Mouse (Mus musculus): ENCODE results near the gene Vmp1. TPM values are rescaled to one million over a fixed set of nuclear protein-coding genes. Genes with fewer than 3 reads are reported as not detected.

Gene Vmp1
- total RNA-seq, 1 experiment: 107 TPM

GRCm38 (mm10) chr11:86604289-86604688 is 79.3 kb downstream of the Vmp1 start:
- no peak overlapping the region for H3K4me3 ChIP-seq (ENCODE audit: insufficient read depth in 1 of 2, low read depth in 1 of 2, low read length in 2 of 2, poor library complexity in 1 of 2, severe bottlenecking in 1 of 2)
- no peak overlapping the region for H3K27ac ChIP-seq (ENCODE audit: insufficient read depth, low read depth, low read length, poor library complexity, severe bottlenecking)
- DNase-seq (ENCODE audit: low read depth, low spot score): no peak
- in situ Hi-C loops (cut with MboI; ENCODE audit: low sequenced_read_pairs in 2 of 2, unreplicated experiment in 2 of 2): no loop called here
- no peak for TF ChIP-seq ZNF384 (IDR thresholded peaks at IDR 0.05; ENCODE audit: low read depth, low read length)
- TF ChIP-seq CHD2 (IDR thresholded peaks at IDR 0.05; ENCODE audit: low read depth, low read length): no peak
- TF ChIP-seq HCFC1 (IDR thresholded peaks at IDR 0.05; ENCODE audit: borderline replicate concordance, insufficient read depth, low read length): no peak
- no peak for TF ChIP-seq MAFK (IDR thresholded peaks at IDR 0.05; ENCODE audit: insufficient read depth, low read depth, low read length)
- TF ChIP-seq ZC3H11A (IDR thresholded peaks at IDR 0.05; ENCODE audit: borderline replicate concordance, low read depth, low read length): no peak
- H3K9me3 ChIP-seq (ENCODE audit: control insufficient read depth, insufficient read depth, low read depth, low read length): no peaks in the 10 kb centered on the region
- no peak overlapping the region for H3K9ac ChIP-seq (ENCODE audit: insufficient read depth, low read depth, low read length, poor library complexity, severe bottlenecking)
- H3K4me1 ChIP-seq (ENCODE audit: control insufficient read depth in 2 of 2, insufficient read depth in 2 of 2, low read length in 2 of 2, poor library complexity in 1 of 2): no peaks in the 10 kb centered on the region
- H3K36me3 ChIP-seq (ENCODE audit: control insufficient read depth, insufficient read depth, low read length, poor library complexity, severe bottlenecking): no peaks in the 10 kb centered on the region

GRCm38 (mm10) chr11:86603719-86604118 is 79.9 kb downstream of the Vmp1 start:
- Histone ChIP-seq H3K9me3 (ENCODE audit: control insufficient read depth, insufficient read depth, low read depth, low read length) (no peaks in the 10 kb centered on the region), H3K27ac (ENCODE audit: insufficient read depth, low read depth, low read length, poor library complexity, severe bottlenecking) (no peak overlapping the region), H3K4me1 (ENCODE audit: control insufficient read depth in 2 of 2, insufficient read depth in 2 of 2, low read length in 2 of 2, poor library complexity in 1 of 2) (no peaks in the 10 kb centered on the region), H3K36me3 (ENCODE audit: control insufficient read depth, insufficient read depth, low read length, poor library complexity, severe bottlenecking) (no peaks in the 10 kb centered on the region), H3K9ac (ENCODE audit: insufficient read depth, low read depth, low read length, poor library complexity, severe bottlenecking) (no peak overlapping the region), H3K4me3 (ENCODE audit: insufficient read depth in 1 of 2, low read depth in 1 of 2, low read length in 2 of 2, poor library complexity in 1 of 2, severe bottlenecking in 1 of 2) (no peak overlapping the region)
- TF ChIP-seq ZNF384 (IDR thresholded peaks at IDR 0.05; ENCODE audit: low read depth, low read length) (no peak), CHD2 (IDR thresholded peaks at IDR 0.05; ENCODE audit: low read depth, low read length) (no peak), MAFK (IDR thresholded peaks at IDR 0.05; ENCODE audit: insufficient read depth, low read depth, low read length) (no peak), ZC3H11A (IDR thresholded peaks at IDR 0.05; ENCODE audit: borderline replicate concordance, low read depth, low read length) (no peak), HCFC1 (IDR thresholded peaks at IDR 0.05; ENCODE audit: borderline replicate concordance, insufficient read depth, low read length) (no peak)
- in situ Hi-C loops (cut with MboI; ENCODE audit: low sequenced_read_pairs in 2 of 2, unreplicated experiment in 2 of 2): no loop called here
- DNase-seq (ENCODE audit: low read depth, low spot score): no peak

- Histone ChIP-seq H3K36me3 (ENCODE audit: control insufficient read depth, insufficient read depth, low read length, poor library complexity, severe bottlenecking) (no peaks in the 10 kb centered on the region), H3K9ac (ENCODE audit: insufficient read depth, low read depth, low read length, poor library complexity, severe bottlenecking) (no peak overlapping the region), H3K4me1 (ENCODE audit: control insufficient read depth in 2 of 2, insufficient read depth in 2 of 2, low read length in 2 of 2, poor library complexity in 1 of 2) (no peaks in the 10 kb centered on the region), H3K27ac (ENCODE audit: insufficient read depth, low read depth, low read length, poor library complexity, severe bottlenecking) (no peak overlapping the region), H3K9me3 (ENCODE audit: control insufficient read depth, insufficient read depth, low read depth, low read length) (no peaks in the 10 kb centered on the region), H3K4me3 (ENCODE audit: insufficient read depth in 1 of 2, low read depth in 1 of 2, low read length in 2 of 2, poor library complexity in 1 of 2, severe bottlenecking in 1 of 2) (no peak overlapping the region)
- DNase-seq (ENCODE audit: low read depth, low spot score): no peak
- in situ Hi-C loops (cut with MboI; ENCODE audit: low sequenced_read_pairs in 2 of 2, unreplicated experiment in 2 of 2): no loop called here
- TF ChIP-seq ZNF384 (IDR thresholded peaks at IDR 0.05; ENCODE audit: low read depth, low read length) (no peak), HCFC1 (IDR thresholded peaks at IDR 0.05; ENCODE audit: borderline replicate concordance, insufficient read depth, low read length) (no peak), ZC3H11A (IDR thresholded peaks at IDR 0.05; ENCODE audit: borderline replicate concordance, low read depth, low read length) (no peak), CHD2 (IDR thresholded peaks at IDR 0.05; ENCODE audit: low read depth, low read length) (no peak), MAFK (IDR thresholded peaks at IDR 0.05; ENCODE audit: insufficient read depth, low read depth, low read length) (no peak)
Observed at GRCm38 (mm10) chr11:86602116-86602515, 81.5 kb downstream of the Vmp1 start.

GRCm38 (mm10) chr11:86600209-86600557 is 83.5 kb downstream of the Vmp1 start:
- Histone ChIP-seq H3K4me1 (ENCODE audit: control insufficient read depth in 2 of 2, insufficient read depth in 2 of 2, low read length in 2 of 2, poor library complexity in 1 of 2) (no peaks in the 10 kb centered on the region), H3K9me3 (ENCODE audit: control insufficient read depth, insufficient read depth, low read depth, low read length) (no peaks in the 10 kb centered on the region), H3K27ac (ENCODE audit: insufficient read depth, low read depth, low read length, poor library complexity, severe bottlenecking) (no peak overlapping the region), H3K9ac (ENCODE audit: insufficient read depth, low read depth, low read length, poor library complexity, severe bottlenecking) (no peak overlapping the region), H3K36me3 (ENCODE audit: control insufficient read depth, insufficient read depth, low read length, poor library complexity, severe bottlenecking) (no peaks in the 10 kb centered on the region), H3K4me3 (ENCODE audit: insufficient read depth in 1 of 2, low read depth in 1 of 2, low read length in 2 of 2, poor library complexity in 1 of 2, severe bottlenecking in 1 of 2) (no peak overlapping the region)
- no peak for TF ChIP-seq MAFK (IDR thresholded peaks at IDR 0.05; ENCODE audit: insufficient read depth, low read depth, low read length)
- TF ChIP-seq ZC3H11A (IDR thresholded peaks at IDR 0.05; ENCODE audit: borderline replicate concordance, low read depth, low read length): no peak
- no peak for TF ChIP-seq CHD2 (IDR thresholded peaks at IDR 0.05; ENCODE audit: low read depth, low read length)
- TF ChIP-seq ZNF384 (IDR thresholded peaks at IDR 0.05; ENCODE audit: low read depth, low read length): no peak
- TF ChIP-seq HCFC1 (IDR thresholded peaks at IDR 0.05; ENCODE audit: borderline replicate concordance, insufficient read depth, low read length): no peak
- in situ Hi-C loops (cut with MboI; ENCODE audit: low sequenced_read_pairs in 2 of 2, unreplicated experiment in 2 of 2): no loop called here
- no peak for DNase-seq (ENCODE audit: low read depth, low spot score)

Measured in ES-E14 (cell line).